Mouse (Mus musculus) urinary bladder, postnatal 14 days (tissue): Measurements from ENCODE around the gene BC029722.
A peak's percentile ranks its signal among the peaks of the same experiment; 100 is the strongest.

ENCODE experiments used
- DNase-seq: peaks from one replicate; pipeline ENCODE4 v3.0.0; 2021; ENCODE audit warnings: low spot score

The BC029722 gene

DNA sequence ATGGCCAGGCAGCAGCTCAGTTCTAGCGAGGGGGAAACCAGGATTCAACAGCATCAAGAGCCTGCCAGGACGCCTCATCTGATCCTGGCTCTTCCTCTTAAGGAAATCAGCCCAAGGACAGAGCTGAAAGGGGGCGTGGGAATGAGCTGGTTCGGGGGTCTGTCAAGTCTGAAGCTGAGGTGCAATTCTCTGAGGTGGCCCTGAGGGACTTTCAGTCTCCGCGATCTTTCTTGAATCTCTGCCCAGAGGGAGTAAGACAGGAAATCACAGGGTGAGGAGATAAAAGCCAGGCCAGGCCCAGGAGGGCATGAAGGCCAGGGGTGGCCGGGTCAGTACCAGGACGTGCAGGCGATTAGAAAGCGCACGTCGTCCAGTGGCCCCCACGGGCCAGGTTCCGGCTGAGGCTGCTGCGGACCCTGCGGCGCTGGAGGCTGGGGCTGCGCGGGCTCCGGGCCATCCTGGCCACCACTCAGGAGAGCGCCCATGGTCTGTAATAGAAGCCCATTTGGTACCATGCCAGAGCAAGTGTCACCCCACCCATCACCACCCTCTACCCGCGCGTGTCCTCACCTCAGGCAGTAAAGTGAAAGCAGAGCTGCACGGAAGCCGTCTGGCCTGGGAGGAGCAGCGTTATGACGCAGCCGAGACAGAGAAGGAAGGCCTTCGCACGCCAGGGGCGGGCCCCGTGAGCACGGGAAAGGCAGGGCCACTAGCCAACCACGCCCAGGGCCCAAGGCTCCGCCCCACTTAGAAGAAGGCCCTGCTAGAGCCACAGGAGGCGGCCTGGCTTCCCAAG, 432 bp downstream of the BC029722 start:
- peak; percentile 97 for DNase-seq

GRCm38 (mm10) chr2:155817301-155818245, 1.7 kb downstream of the BC029722 start:
- peak; percentile 47 for DNase-seq

DNA sequence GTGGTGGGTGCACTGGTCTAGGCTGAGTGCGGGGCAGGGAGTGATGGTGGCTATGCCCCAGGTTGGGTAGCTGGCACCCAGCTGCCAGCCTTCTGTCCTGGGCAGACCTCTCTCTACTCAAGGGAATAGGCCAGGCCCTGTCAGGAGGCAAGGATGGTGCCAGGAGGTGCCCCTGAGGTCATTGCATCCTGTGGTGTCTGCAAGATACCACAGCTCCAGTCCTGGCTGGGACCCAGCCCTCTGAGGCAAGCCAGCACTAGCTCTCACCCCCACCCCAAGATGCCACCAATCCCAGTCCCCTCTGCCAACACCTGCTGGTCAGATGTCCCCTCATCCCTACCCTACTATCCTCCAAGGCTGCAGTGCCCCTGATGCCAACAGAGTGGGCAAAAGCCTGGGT, 3.0 kb downstream of the BC029722 start:
- no peak for DNase-seq

GRCm38 (mm10) chr2:155814829-155815228, 4.4 kb downstream of the BC029722 start:
- DNase-seq = no peak

DNA sequence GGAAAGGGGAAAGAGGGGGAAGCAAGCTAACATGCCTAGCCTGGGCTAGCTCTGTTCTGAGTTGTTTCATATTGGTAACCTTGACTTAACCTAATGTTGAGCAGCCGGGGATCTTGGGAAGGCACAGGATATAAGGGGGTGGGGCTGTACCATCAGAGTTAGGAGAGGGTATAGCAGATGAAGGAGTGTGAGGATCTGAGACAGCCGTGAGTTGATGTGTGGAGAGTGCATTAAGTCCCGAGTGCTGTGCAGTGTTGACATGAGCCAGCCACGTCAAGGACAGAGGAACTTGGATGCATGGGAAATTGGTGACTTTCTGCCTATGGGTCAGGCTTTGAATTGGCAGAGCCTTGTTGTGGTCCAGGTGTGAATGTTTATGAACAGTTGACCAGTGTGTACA, 6.6 kb downstream of the BC029722 start:
- DNase-seq = no peak

DNA sequence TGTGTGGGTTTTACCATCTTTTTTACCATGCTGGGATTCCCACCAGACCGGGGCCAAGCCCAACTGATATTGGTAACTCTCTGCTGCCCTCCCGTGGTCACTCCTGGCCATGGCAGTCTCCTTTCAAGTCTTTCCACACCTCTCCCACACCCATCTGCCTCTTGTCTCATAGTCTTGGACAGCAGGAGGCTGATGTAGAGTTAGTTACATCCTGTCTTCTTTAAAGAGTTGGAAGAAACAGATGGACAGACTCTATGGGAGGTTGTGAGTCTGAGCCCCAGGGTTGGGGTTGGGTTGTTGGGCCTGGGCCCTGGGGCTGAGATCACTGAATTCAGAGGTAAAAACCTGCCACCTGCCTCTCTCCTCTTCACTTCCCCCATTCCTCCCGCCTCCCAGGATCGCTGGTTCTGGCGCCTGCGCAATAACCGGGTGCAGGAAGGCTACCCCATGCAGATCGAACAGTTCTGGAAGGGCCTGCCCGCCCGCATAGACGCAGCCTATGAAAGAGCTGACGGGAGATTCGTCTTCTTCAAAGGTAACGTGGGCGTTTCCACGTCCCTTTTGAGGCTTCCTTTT, 7.3 kb downstream of the BC029722 start:
- DNase-seq = peak; percentile 79

- no peak for DNase-seq
Measured at GRCm38 (mm10) chr2:155809620-155810019, 9.6 kb downstream of the BC029722 start.

DNA sequence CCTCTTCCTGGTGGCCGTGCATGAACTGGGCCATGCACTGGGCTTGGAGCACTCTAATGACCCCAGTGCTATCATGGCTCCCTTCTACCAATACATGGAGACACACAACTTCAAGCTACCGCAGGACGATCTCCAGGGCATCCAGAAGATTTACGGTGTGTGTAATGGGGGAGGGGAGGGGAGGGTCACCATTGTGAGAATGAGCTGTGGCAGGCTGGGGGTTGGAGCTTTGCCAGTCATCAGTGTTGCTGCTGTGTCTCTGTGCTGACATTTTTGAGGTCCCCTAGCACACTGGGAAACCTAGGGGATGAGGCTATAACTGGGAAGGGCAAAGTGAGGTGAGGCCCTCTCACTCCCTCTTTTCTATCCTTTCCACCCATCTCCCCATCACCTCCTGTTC, 11.8 kb downstream of the BC029722 start:
- DNase-seq = no peak

DNA sequence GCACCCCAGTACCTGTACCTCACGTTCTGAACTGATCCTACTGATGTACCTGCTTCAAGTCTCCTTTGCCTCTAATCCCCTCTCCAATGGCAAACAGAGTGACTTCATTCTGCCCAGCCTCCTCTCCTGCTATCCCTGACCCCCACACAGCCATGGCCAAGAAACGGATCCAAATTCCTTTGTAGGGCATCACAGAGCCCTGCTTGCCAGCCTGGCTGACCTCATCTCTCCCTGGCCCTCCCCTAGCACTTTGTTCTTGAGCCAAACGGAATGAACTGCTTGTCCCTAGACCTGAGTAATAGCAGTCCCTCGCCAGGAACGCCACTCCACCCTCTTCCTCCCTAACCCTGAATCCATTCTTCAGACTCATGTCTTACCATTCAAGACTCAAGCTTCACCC, 12.7 kb downstream of the BC029722 start:
- no peak for DNase-seq

DNA sequence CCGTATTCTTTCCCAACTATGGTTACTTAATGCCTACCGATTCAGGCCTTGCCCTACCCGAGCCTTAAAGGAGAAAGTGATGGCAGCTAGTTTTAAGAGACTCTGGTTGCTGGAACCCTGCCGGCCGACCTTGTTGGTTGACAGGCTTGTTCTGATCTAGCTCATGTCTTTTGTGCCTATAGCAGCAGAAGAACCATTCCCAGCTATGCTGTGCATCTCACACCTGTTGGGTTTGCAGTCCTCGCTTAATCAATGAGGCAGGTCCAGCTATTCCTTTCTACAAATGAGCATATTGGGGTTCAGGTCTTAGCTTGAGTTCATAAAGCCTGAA, 13.3 kb downstream of the BC029722 start:
- no peak for DNase-seq

DNA sequence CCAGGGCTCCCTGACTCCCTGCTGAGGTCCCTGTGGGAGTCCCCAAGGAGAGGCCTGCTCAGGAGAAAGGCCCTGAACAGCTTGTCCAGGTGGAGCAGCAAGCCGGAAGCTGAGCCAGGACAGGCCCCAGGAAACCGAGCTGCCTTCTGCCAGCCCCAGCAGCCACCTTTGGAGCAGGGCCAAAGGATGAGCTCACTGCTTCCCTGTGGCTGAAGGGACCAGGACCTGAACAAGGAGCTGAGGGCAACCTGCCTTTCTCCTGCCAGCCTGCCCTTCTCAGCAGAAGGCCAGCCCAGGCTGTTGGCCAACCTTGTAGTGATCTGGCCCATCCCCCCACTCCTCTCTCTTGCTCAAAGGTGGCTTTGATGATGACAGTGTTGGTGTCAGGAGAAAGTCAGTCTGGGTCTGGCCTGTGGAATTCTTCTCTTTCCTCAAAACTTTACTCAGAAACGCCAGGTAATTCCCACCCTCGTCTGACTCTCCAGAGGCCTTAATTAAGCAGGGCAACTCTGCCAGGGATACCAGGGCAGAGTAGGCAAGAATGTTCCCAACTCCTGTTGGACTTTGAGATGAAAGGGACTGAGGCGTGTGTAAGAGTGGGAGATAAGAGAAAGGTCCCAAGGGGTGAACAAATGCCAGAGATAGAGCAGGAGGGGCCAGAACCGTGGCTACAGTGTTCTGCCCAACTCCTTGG, 13.8 kb downstream of the BC029722 start:
- peak; percentile 55 for DNase-seq

DNA sequence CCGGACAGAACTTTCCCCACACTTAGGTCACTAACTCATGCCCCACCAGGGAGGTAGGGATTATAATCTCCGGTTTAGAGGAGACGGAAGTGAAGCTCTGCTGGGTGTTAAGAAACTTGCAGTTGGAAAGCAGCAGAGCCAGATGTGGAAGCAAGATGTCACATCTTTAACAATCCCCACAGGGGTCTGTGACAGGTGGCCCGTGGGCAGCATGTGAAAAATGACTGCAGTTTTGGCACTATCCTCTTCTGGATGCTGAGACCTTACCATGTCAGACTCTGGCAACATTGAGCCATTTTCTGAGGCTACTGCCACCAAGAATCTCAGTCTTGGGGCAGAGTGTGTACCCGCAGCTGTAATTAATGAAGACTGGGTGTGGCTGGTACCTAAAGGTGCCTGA, 15.2 kb downstream of the BC029722 start:
- no peak for DNase-seq

DNA sequence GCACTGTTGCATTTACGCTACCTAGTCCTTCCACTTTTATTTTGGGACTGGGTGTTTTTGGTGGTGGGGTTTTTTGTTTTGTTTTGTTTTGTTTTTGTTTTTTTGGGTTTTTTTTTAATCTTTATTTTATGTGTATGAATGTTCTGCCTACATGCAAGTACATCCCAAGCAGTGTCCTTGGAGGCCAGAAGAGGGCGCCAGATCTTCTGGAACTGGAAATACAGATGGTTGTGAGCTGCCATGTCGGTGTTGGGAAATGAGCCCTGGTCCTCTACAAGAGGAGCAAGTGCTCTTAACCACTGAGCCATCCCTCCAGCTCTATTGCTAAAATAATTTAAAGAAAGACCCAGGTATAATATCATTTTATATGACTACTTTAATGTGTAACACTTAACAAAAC, 16.5 kb downstream of the BC029722 start:
- DNase-seq = no peak

- DNase-seq = no peak
Measured at GRCm38 (mm10) chr2:155798613-155799012, 20.6 kb downstream of the BC029722 start.

DNA sequence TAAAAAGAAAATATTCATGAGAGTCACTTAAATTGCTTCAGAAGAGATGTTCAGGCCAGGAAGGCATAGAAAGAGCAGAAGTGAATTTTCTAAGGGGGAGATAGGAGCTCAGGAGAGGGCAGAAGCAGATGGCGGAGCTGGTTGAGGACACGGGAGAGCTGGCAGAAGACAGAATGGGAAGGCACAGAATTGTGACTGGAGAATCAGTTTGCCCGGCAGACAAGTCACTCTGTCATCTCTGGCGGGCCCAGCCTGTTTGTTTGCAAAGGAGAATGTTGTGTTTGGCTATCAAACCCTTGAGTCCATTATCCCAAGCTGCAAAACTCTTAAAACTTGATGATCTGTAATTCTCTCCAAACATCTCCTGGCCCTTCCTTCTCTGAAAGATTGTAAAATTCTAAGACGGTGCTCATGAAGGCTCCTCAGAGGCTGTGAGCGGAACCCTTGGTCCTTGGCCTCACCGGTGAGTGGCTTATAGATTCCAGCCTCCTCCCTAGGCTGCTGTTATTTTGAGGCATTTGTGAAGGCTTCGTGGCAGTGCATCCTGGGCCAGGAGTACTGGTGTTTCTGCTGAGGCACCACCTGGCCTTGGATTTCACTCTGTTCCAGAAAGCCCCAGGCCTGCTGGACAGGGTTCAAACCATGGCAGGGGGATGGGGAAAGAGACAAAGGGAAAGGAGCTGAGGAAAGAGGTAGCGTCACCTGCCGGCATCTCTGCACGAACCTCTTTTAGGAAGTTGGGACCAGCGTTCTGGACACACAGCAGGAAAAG, 24.4 kb downstream of the BC029722 start:
- DNase-seq = no peak

- no peak for DNase-seq
Measured at GRCm38 (mm10) chr2:155792899-155793298, 26.3 kb downstream of the BC029722 start.

- no peak for DNase-seq
Measured at GRCm38 (mm10) chr2:155787949-155788931, 31.0 kb downstream of the BC029722 start.

- DNase-seq = no peak
Measured at GRCm38 (mm10) chr2:155786905-155787304, 32.3 kb downstream of the BC029722 start.

DNA sequence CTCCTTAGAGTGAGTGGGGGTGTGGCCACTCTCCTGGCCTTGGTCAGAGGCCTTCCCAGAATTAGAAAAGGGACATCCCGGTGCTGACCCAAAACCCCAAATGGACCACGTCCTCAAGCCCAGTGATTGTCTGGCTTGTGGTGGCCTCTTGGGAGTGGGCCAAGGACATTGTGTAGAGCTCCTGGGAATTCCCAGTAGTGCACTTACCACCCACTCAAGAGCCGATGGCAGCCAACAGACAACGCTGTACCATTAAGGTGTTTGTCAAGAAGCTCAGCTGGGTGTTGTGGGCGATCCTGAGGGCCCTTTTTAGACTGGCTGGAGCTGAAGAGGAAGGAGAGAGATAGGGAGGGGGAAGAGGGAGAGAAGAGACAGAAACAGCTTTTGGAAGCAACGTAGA, 34.7 kb downstream of the BC029722 start:
- DNase-seq = no peak

DNA sequence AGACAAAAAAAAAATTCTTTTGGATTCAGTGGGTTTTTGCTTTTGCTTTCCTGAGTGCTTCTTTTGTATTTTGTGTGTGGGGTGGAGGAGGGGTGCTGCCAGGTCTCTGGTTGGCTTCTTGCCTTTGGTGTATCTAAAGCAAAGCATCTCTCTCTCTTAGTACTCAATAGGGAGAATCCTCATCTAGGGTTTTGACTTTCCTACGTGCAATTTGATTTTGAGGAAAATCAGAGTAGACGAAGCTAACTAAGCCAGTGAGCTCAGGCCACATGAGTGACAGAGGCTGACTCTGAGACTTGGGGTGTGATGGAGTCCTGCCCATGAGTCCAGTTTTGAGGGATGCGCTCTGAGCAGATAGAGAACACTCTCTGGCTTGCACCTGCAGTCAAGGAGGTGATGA, 39.7 kb downstream of the BC029722 start:
- DNase-seq = no peak
